Mouse (Mus musculus): Measurements from ENCODE around the gene Proca1.

Gene Proca1

GRCm38 (mm10) chr11:78223586-78223985 is 30.4 kb downstream of the Proca1 start:
- no peak for DNase-seq (ENCODE audit: low spot score in 2 of 2)

- no peak for DNase-seq (ENCODE audit: low spot score in 2 of 2)
Measured at GRCm38 (mm10) chr11:78231518-78231917, 38.3 kb downstream of the Proca1 start.

- DNase-seq (ENCODE audit: low spot score in 2 of 2) = no peak
Measured at GRCm38 (mm10) chr11:78240193-78240857, 47.1 kb downstream of the Proca1 start.

- no peak for DNase-seq (ENCODE audit: low spot score in 2 of 2)
Measured at GRCm38 (mm10) chr11:78245261-78245626, 52.1 kb downstream of the Proca1 start.

- DNase-seq (ENCODE audit: low spot score in 2 of 2) = peak; percentile 62 to 78
Measured at GRCm38 (mm10) chr11:78245627-78246317, 52.6 kb downstream of the Proca1 start, which contains the start of the genes Sdf2 and Supt6. Gene Sdf2, plus strand, starts transcription at chr11:78245746. Gene Supt6, minus strand, starts transcription at chr11:78245987.

- DNase-seq (ENCODE audit: low spot score in 2 of 2) = no peak
Measured at GRCm38 (mm10) chr11:78246318-78247011, 53.3 kb downstream of the Proca1 start.

- DNase-seq (ENCODE audit: low spot score in 2 of 2) = no peak
Measured at GRCm38 (mm10) chr11:78247012-78247348, 53.8 kb downstream of the Proca1 start.

- DNase-seq (ENCODE audit: low spot score in 2 of 2) = no peak
Measured at GRCm38 (mm10) chr11:78247727-78248140, 54.5 kb downstream of the Proca1 start.
